Mouse (Mus musculus) adrenal gland, postnatal 14 days (tissue): ENCODE results near the gene Lrrc45. TPM values are rescaled to one million over a fixed set of nuclear protein-coding genes. Genes with fewer than 3 reads are reported as not detected.
"Not testable (repeated sequence)": the region's sequence is repeated elsewhere in the genome, so short reads cannot be mapped to it uniquely, and the experiment has no call there.

Experiments
- DNase-seq: peaks from one replicate; pipeline ENCODE4 v3.0.0; 2021; ENCODE audit warnings: mixed read lengths
- total RNA-seq: library from RNA; stranded (reverse); gene quantifications from 2 replicates; pipeline ENCODE4 v1.2.3, GENCODE M21; 2021

The Lrrc45 gene
- total RNA-seq, 1 experiment from 2014 or later, result 27.2 TPM

DNA sequence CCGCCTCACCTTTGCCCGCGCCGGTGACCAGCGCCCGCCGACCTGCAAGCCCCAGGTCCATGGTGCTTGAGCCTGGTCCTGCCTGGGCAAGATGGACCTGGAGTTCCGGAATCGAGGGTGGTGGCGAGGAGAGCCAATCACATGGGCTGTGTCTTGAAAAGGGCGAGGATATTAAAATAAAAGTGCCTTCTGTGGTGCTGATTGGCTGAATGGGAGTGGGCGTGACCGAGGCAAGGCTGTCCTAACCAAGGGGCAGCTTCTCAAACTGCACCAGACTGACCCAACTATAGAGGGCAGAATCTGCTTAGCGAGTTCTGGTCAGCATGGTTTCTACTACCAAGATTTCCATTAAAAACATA lies 13.4 kb downstream of the Lrrc45 start, which contains the start of gene Dcxr:
TSS of gene Dcxr (minus strand) at position 113 of the 359 bp plus-strand sequence.
- peak; percentile 95 for DNase-seq

DNA sequence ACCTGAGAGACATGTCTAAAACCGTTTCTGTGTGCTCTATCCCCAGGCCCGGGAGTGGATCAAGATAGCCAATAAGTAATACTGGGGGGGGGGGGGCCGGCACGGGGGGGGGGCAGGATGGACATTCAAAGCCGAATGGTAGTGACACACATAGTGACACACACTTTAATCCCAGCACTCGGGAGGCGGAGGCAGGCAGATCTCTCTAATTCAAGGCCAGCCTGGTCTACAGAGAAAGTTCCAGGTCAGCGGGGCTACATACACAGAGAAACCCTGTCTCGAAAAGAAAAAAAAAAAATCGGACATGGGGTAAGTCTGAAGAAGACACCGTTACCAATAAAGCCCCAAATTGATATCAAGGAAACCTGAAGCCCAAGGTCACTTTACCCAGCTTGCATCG lies 13.8 kb downstream of the Lrrc45 start:
- no peak for DNase-seq

- DNase-seq, result no peak
These were observed 15.0 kb downstream of the Lrrc45 start for GRCm38 (mm10) chr11:120728530-120729240.

- peak; percentile 55 for DNase-seq
These were observed 15.8 kb downstream of the Lrrc45 start for GRCm38 (mm10) chr11:120729432-120730050.

GRCm38 (mm10) chr11:120730331-120730870 lies 16.7 kb downstream of the Lrrc45 start:
- no peak for DNase-seq

DNA sequence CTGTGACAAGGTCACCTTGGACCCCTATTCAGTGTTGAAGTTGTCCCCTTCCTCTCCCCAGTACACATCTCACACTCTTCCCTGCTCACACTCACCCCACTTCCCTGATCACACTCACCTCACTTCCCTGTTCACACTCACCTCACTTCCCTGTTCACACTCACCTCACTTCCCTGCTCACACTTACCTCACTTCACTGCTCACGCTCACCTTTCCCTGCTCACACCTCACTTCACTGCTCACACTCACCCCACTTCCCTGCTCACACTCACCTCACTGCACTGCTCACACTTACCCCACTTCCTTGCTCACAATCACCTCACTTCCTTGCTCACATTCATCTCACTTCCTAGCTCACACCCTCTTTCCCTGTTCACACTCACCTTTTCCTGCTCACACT lies 17.7 kb downstream of the Lrrc45 start:
- no peak for DNase-seq

GRCm38 (mm10) chr11:120731858-120732680 lies 18.3 kb downstream of the Lrrc45 start, which contains the start of gene Cbr2:
Gene Cbr2, minus strand, starts transcription at chr11:120732114.
- DNase-seq, result peak; percentile 52

GRCm38 (mm10) chr11:120733521-120733920 lies 19.8 kb downstream of the Lrrc45 start:
- DNase-seq, result peak; percentile 83

DNA sequence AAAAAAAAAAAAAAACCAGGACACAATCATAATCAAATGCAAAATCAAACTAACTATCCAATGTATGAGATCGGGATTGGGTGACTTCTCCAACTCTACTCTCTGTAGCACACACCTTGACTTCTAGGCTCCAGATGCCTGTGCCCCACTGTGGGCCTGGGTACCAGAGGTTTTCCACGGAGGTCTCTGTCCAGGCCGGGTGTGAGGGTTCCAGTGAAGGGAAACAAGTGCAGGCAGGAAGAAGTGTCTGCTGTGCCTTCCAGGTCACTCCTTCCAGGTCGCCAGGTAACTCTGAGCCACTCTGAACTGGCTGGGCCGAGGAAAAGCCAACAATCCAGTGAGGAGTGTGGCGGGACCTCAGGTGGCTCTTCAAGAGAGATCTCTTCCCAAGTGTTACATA lies 22.7 kb downstream of the Lrrc45 start:
- no peak for DNase-seq

DNA sequence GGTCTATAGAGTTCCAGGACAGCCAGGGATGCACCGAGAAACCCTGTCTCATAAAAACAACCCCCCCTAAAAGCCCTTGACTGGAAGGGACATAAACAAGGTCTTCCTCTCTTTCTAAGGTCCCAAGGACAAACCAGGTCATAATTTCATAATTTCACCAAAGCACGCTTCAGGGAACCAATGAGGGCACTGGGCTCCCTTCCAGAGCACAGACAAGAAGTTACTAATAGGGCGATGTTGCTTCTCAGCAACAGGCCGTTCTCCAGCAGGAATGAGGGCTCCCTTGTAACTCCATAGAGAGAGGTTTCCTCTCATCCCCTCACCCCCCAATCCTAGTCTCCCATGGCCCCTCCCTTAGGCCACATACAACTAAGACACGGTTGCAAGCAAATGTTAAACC lies 27.3 kb downstream of the Lrrc45 start:
- DNase-seq, result peak; percentile 61

DNA sequence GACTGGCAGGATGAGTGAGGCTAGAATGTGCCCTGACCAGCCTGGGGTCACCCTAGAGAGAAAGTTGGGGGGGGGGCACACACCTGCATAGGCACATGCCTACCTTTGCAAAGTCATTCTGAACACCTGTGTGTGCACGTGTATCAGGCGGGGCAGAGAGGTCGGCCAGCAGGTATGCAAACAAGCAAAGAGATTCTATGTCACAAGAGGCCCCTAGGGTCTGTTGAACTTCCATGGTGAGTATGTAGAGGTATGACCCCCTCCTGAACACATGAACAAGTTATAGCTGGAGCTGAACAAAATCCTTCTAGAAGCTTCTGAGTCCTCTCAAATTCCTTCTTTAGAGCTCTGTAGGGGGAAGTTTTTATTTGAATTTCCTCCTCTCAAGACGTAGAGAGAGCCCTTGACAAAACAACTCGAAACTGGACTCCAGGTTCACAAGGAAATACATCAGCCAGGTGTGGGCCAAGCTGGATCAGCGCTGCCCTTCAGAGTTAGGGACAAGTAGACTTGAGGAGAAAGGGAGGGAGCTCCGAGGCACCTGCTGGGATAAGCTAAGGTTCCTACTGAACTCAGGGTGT lies 30.5 kb downstream of the Lrrc45 start:
- no peak for DNase-seq

DNA sequence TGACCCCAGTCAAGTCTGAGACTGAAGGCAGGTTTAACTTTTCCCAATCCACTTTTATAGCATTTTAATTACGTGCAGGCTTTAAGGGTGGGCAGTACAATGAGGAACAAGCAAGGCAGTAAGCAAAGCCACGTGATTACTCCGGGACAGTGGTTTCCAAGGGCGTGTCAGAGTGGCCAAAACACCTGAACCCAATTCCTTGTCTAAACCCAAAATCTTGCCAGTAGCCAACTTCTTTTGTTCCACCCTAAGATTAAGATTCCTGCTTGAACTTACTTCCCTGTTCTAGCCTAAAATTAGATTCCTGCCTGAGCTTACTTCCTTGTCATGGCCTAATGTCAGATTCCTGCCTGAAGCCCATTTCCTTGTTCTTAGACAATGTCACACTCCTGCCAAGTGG lies 34.2 kb downstream of the Lrrc45 start:
- DNase-seq, result no peak

- peak; percentile 60 for DNase-seq
These were observed 35.7 kb downstream of the Lrrc45 start for GRCm38 (mm10) chr11:120749430-120749829.

DNA sequence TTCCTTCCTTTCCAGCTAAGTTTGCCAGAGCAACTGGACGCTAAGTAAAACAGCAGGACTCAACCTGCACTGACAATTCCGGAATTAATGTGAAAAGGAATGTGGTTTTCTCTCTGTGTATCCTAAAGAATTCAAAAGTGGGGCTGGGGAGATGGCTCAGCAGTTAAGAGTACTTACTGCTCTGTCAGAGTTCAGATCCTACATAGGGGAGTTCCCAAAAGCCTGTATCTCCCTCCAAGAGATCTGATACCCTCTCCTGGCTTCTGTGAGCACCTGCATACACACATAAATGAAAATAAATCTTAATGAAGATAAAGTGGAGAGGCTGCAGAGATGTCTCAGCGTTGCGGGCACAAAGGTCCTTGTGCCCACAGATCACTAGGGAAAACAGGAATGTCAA lies 37.9 kb downstream of the Lrrc45 start:
- no peak for DNase-seq

DNA sequence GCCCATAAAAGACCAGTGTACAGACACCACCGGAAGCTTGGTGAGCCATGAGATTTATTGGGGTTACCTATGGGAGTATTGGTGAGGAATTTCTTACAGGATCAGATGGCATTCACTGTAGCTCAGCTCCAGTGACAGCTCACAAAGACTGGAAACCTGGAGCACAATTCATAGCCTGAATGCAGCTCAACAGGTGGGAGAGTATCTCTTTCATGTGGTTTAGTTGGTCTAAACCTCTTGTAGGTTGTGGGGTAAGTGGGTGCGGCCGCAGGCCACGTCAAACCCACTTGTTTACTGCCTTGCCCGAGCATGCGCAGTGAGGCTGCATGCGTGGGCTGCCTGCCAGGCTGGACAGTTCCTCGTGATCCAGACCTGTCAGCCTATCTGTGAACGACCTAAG lies 46.5 kb downstream of the Lrrc45 start:
- DNase-seq, result no peak

- DNase-seq, result peak; percentile 32
These were observed 48.3 kb downstream of the Lrrc45 start for GRCm38 (mm10) chr11:120761811-120762671.

GRCm38 (mm10) chr11:120762672-120763041 lies 48.9 kb downstream of the Lrrc45 start, which contains the start of gene Hmga1b:
Gene Hmga1b, plus strand, starts transcription at chr11:120762794.
- not testable (repeated sequence) for DNase-seq

- not testable (repeated sequence) for DNase-seq
These were observed 49.6 kb downstream of the Lrrc45 start for GRCm38 (mm10) chr11:120763121-120763999.

DNA sequence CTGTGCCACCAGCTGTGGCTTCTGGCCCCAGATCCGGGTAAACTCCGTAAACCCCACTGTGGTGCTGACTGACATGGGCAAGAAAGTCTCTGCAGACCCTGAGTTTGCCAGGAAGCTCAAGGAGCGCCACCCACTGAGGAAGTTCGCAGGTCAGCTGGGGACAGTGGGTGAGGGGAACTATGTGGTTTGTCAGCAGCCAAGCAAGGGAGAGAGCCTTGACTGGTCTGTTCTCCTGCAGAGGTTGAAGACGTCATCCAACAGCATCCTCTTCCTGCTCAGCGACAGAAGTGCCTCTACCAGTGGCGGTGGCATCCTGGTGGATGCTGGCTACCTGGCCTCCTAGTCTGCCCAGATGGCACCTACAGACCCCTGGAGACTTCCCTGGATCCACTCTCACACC lies 53.3 kb downstream of the Lrrc45 start:
- DNase-seq, result not testable (repeated sequence)

DNA sequence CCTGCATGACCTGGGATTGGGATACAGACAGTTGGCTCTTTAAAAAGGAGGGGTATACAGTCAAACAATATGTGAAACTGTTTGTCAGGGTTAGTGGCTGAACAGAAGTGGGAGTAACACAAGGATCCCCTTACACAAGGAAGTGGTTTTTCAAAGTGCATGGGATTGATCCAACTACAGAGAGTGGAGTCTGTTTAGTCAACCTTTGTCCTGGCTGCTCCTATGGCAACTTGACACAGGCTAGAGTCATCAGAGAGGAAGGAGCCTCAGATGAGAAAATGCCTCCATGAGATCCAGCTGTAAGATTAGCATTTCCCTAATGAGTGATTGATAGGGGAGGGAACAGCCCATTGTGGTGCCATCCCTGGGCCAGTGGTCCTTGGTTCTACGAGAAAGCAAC lies 54.5 kb downstream of the Lrrc45 start:
- no peak for DNase-seq
